21 mouse cellular contexts compared by ENCODE assay signal in the genomic region with DNA sequence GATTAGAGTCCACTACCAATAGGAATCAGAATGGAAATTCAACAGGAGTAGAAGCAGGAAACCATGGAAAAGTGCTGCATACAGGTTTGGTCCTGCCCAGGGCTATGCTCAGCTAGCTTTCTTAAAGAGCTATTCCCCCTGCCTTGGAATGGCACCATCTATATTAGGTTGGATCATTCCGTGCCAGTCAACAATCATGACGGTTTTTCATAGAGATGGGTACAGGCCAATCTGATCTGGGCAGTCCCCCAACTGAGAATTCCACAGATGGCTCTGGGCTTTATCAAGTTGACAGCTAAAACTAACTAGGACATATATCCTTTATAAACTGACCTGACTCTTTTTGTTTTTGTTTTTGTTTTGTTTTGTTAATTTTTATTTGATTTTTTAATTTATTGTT.
DNase-seq lines count a peak whose midpoint lies in the region; ATAC-seq and TF ChIP-seq lines count a peak whose summit lies in the region.
"Had no signal": no experiment of that assay in that cellular context is flagged by ENCODE, and none has a peak within 500 bp of the region (broad histone marks: within the 10 kb centered on the region; RNA-seq: fewer than 3 reads in every experiment).

No protein-coding gene starts in this region.

- no peak overlapping the region for H3K4me2 ChIP-seq in forebrain, embryonic 14.5 days (ENCODE audit: low read length)
- H3K4me2 ChIP-seq: embryonic facial prominence, embryonic 15.5 days; hindbrain, embryonic 15.5 days; intestine, embryonic 15.5 days; neural tube, embryonic 13.5 days had no signal

- no peaks in the 10 kb centered on the region for H3K9me3 ChIP-seq in heart, embryonic 10.5 days
- H3K9me3 ChIP-seq in forebrain, embryonic 14.5 days (replicated peaks; ENCODE audit: control insufficient read depth, low read length), result no peaks in the 10 kb centered on the region
- H3K9me3 ChIP-seq: embryonic facial prominence, embryonic 15.5 days; forebrain, embryonic 10.5 days; hindbrain, embryonic 15.5 days; intestine, embryonic 15.5 days; limb, embryonic 10.5 days; neural tube, embryonic 13.5 days had no signal

- H3K36me3 ChIP-seq in heart, embryonic 10.5 days, result no peaks in the 10 kb centered on the region
- no peaks in the 10 kb centered on the region for H3K36me3 ChIP-seq in forebrain, embryonic 14.5 days (ENCODE audit: control insufficient read depth, insufficient read depth, low read length)
- H3K36me3 ChIP-seq: embryonic facial prominence, embryonic 15.5 days; forebrain, embryonic 10.5 days; hindbrain, embryonic 15.5 days; intestine, embryonic 15.5 days; limb, embryonic 10.5 days; neural tube, embryonic 13.5 days had no signal

- H3K4me1 ChIP-seq in heart, embryonic 10.5 days, result no peaks in the 10 kb centered on the region
- H3K4me1 ChIP-seq in cerebellum, adult 2 months (ENCODE audit: control insufficient read depth, insufficient read depth, low read length), result no peaks in the 10 kb centered on the region
- H3K4me1 ChIP-seq in forebrain, embryonic 14.5 days (ENCODE audit: control insufficient read depth, insufficient read depth, low read length), result no peaks in the 10 kb centered on the region
- H3K4me1 ChIP-seq: embryonic facial prominence, embryonic 15.5 days; forebrain, embryonic 10.5 days; hindbrain, embryonic 15.5 days; intestine, embryonic 15.5 days; limb, embryonic 10.5 days; neural tube, embryonic 13.5 days had no signal

- H3K9ac ChIP-seq in forebrain, embryonic 14.5 days (ENCODE audit: low read length), result no peak overlapping the region
- H3K9ac ChIP-seq: embryonic facial prominence, embryonic 15.5 days; hindbrain, embryonic 15.5 days; intestine, embryonic 15.5 days; liver, postnatal 0 days; neural tube, embryonic 13.5 days had no signal

- H3K27me3 ChIP-seq in heart, embryonic 10.5 days (ENCODE audit: insufficient read depth, poor library complexity, severe bottlenecking), result no peaks in the 10 kb centered on the region
- H3K27me3 ChIP-seq in cerebellum, adult 2 months (ENCODE audit: control insufficient read depth, insufficient read depth, low read length), result no peaks in the 10 kb centered on the region
- H3K27me3 ChIP-seq in forebrain, embryonic 14.5 days (replicated peaks; ENCODE audit: control insufficient read depth, insufficient read depth, low read length), result no peaks in the 10 kb centered on the region
- H3K27me3 ChIP-seq: embryonic facial prominence, embryonic 15.5 days; hindbrain, embryonic 15.5 days; intestine, embryonic 15.5 days; neural tube, embryonic 13.5 days had no signal

- no peak for TF ChIP-seq CTCF in cerebellum, adult 2 months (IDR thresholded peaks at IDR 0.05; ENCODE audit: borderline replicate concordance, insufficient read depth, low read depth, low read length)

- peak; percentile 8 to 31 for DNase-seq in heart, adult 18-20 months
- no peak for DNase-seq in heart, embryonic 10.5 days (ENCODE audit: low spot score)
- peak; percentile 59 for DNase-seq in brain, adult 2 months (ENCODE audit: low read depth, low spot score)
- peak; percentile 13 to 57 for DNase-seq in cerebellum, adult 2 months
- peak; percentile 23 to 29 for DNase-seq in cerebellum, postnatal 36 days
- no peak for DNase-seq in forebrain, embryonic 14.5 days (ENCODE audit: low spot score)
- DNase-seq: B cell, adult 2 months; kidney, adult 9 months; kidney, postnatal 4 days; liver, postnatal 0 days; lung, postnatal 14 days; midbrain, embryonic 14.5 days; spleen, adult 18-20 months; thymus, adult 2 months had no signal

- H3K4me3 ChIP-seq in heart, embryonic 10.5 days, result no peak overlapping the region
- H3K4me3 ChIP-seq in cerebellum, adult 2 months (replicated peaks; ENCODE audit: insufficient read depth, low read depth, low read length), result no peak overlapping the region
- no peak overlapping the region for H3K4me3 ChIP-seq in forebrain, embryonic 14.5 days (ENCODE audit: low read depth, low read length)
- H3K4me3 ChIP-seq: embryonic facial prominence, embryonic 15.5 days; forebrain, embryonic 10.5 days; hindbrain, embryonic 15.5 days; intestine, embryonic 15.5 days; limb, embryonic 10.5 days; neural tube, embryonic 13.5 days had no signal

- WGBS in heart, embryonic 10.5 days, result 70% methylated on average over 2 of the region's 2 CpGs
- WGBS in cerebellum, adult 2 months, result 10% methylated on average over 2 of the region's 2 CpGs
- 86% methylated on average over 2 of the region's 2 CpGs for WGBS in forebrain, embryonic 14.5 days

- TF ChIP-seq POLR2A in cerebellum, adult 2 months (IDR thresholded peaks at IDR 0.05; ENCODE audit: borderline replicate concordance, insufficient read depth, low read length), result no peak

- ATAC-seq in granulocyte monocyte progenitor cell, adult 5-6 weeks (replicated peaks; ENCODE audit: poor library complexity, severe bottlenecking), result no peak
- no peak for ATAC-seq in forebrain, embryonic 14.5 days
- ATAC-seq: intestine, embryonic 15.5 days; liver, postnatal 0 days had no signal

- no peak overlapping the region for H3K27ac ChIP-seq in heart, embryonic 10.5 days
- no peak overlapping the region for H3K27ac ChIP-seq in cerebellum, adult 2 months (ENCODE audit: insufficient read depth, low read length)
- H3K27ac ChIP-seq in forebrain, embryonic 14.5 days (ENCODE audit: low read depth, low read length), result no peak overlapping the region
- H3K27ac ChIP-seq: embryonic facial prominence, embryonic 15.5 days; forebrain, embryonic 10.5 days; hindbrain, embryonic 15.5 days; intestine, embryonic 15.5 days; limb, embryonic 10.5 days; neural tube, embryonic 13.5 days had no signal

Comparison
In these comparisons a context has a peak if more than half of its experiments do, and no peak if none do; other contexts are left out.
1. DNase-seq: peak in heart, adult 18-20 months (2 of 2), brain, adult 2 months (single experiment), cerebellum, adult 2 months (2 of 2) and cerebellum, postnatal 36 days (2 of 2); none in heart, embryonic 10.5 days (single experiment) and forebrain, embryonic 14.5 days (single experiment).